Mouse (Mus musculus): ENCODE measurements at regions not wholly inside any gene's neighbourhood (a gene's known extent, or its start where the extent isn't known, plus 50 kb on each side); places are given as distances from the start of the nearest gene placed in this dataset.

- DNase-seq (ENCODE audit: low spot score): no peak
- Histone ChIP-seq H3K9ac (ENCODE audit: low read depth, low read length) (no peak overlapping the region), H3K27me3 (ENCODE audit: insufficient read depth, low read length) (no peaks in the 10 kb centered on the region), H3K4me3 (replicated peaks; ENCODE audit: low read depth, low read length) (no peak overlapping the region), H3K27ac (no peak overlapping the region), H3K4me2 (ENCODE audit: low read length) (no peak overlapping the region), H3K9me3 (replicated peaks; ENCODE audit: low read length) (no peaks in the 10 kb centered on the region), H3K4me1 (replicated peaks; ENCODE audit: insufficient read depth, low read length) (no peaks in the 10 kb centered on the region), H3K36me3 (ENCODE audit: insufficient read depth, low read length) (no peaks in the 10 kb centered on the region)
- TF ChIP-seq CTCF (IDR thresholded peaks at IDR 0.05; ENCODE audit: low read depth): no peak
- WGBS: 82% methylated on average over 4 of the region's 4 CpGs
- no peak for ATAC-seq (replicated peaks; ENCODE audit: low FRiP score, low read depth)
Observed at GRCm38 (mm10) chr15:67245658-67246268, 745.1 kb upstream of the Lrrc6 start.

- Histone ChIP-seq H3K4me2 (ENCODE audit: low read length) (no peak overlapping the region), H3K4me1 (replicated peaks; ENCODE audit: insufficient read depth, low read length) (no peaks in the 10 kb centered on the region), H3K36me3 (ENCODE audit: insufficient read depth, low read length) (no peaks in the 10 kb centered on the region), H3K9ac (ENCODE audit: low read depth, low read length) (no peak overlapping the region), H3K9me3 (replicated peaks; ENCODE audit: low read length) (no peaks in the 10 kb centered on the region), H3K27ac (no peak overlapping the region), H3K27me3 (ENCODE audit: insufficient read depth, low read length) (no peaks in the 10 kb centered on the region), H3K4me3 (replicated peaks; ENCODE audit: low read depth, low read length) (no peak overlapping the region)
- no peak for DNase-seq (ENCODE audit: low spot score)
- ATAC-seq (replicated peaks; ENCODE audit: low FRiP score, low read depth): no peak
- 56% methylated on average over 10 of the region's 10 CpGs for WGBS
- no peak for TF ChIP-seq CTCF (IDR thresholded peaks at IDR 0.05; ENCODE audit: low read depth)
Observed at GRCm38 (mm10) chr15:67244908-67245657, 744.4 kb upstream of the Lrrc6 start.

GRCm38 (mm10) chr15:67235107-67235785, 734.5 kb upstream of the Lrrc6 start:
- WGBS: 72% methylated on average over 5 of the region's 5 CpGs
- H3K4me3 ChIP-seq (replicated peaks; ENCODE audit: low read depth, low read length): no peak overlapping the region
- no peak overlapping the region for H3K27ac ChIP-seq
- TF ChIP-seq CTCF (IDR thresholded peaks at IDR 0.05; ENCODE audit: low read depth): no peak
- H3K4me2 ChIP-seq (ENCODE audit: low read length): no peak overlapping the region
- no peaks in the 10 kb centered on the region for H3K36me3 ChIP-seq (ENCODE audit: insufficient read depth, low read length)
- no peak for ATAC-seq (replicated peaks; ENCODE audit: low FRiP score, low read depth)
- no peaks in the 10 kb centered on the region for H3K9me3 ChIP-seq (replicated peaks; ENCODE audit: low read length)
- no peaks in the 10 kb centered on the region for H3K27me3 ChIP-seq (ENCODE audit: insufficient read depth, low read length)
- no peak for DNase-seq (ENCODE audit: low spot score)
- H3K9ac ChIP-seq (ENCODE audit: low read depth, low read length): no peak overlapping the region
- H3K4me1 ChIP-seq (replicated peaks; ENCODE audit: insufficient read depth, low read length): no peaks in the 10 kb centered on the region

- H3K4me3 ChIP-seq (replicated peaks; ENCODE audit: low read depth, low read length): no peak overlapping the region
- no peak overlapping the region for H3K4me2 ChIP-seq (ENCODE audit: low read length)
- TF ChIP-seq CTCF (IDR thresholded peaks at IDR 0.05; ENCODE audit: low read depth): no peak
- no peak overlapping the region for H3K9ac ChIP-seq (ENCODE audit: low read depth, low read length)
- no peak overlapping the region for H3K27ac ChIP-seq
- H3K36me3 ChIP-seq (ENCODE audit: insufficient read depth, low read length): no peaks in the 10 kb centered on the region
- ATAC-seq (replicated peaks; ENCODE audit: low FRiP score, low read depth): no peak
- H3K4me1 ChIP-seq (replicated peaks; ENCODE audit: insufficient read depth, low read length): 0 out of 2 replicates have a peak, but pooled peaks cover 3% of the 10 kb centered on the region
- no peak for DNase-seq (ENCODE audit: low spot score)
- WGBS: 73% methylated on average over 5 of the region's 5 CpGs
- H3K27me3 ChIP-seq (ENCODE audit: insufficient read depth, low read length): no peaks in the 10 kb centered on the region
- no peaks in the 10 kb centered on the region for H3K9me3 ChIP-seq (replicated peaks; ENCODE audit: low read length)
Observed at GRCm38 (mm10) chr15:67229359-67229758, 728.6 kb upstream of the Lrrc6 start.

GRCm38 (mm10) chr15:67228633-67229032, 727.9 kb upstream of the Lrrc6 start:
- Histone ChIP-seq H3K27ac (no peak overlapping the region), H3K4me2 (ENCODE audit: low read length) (no peak overlapping the region), H3K4me1 (replicated peaks; ENCODE audit: insufficient read depth, low read length) (0 out of 2 replicates have a peak, but pooled peaks cover 3% of the 10 kb centered on the region), H3K36me3 (ENCODE audit: insufficient read depth, low read length) (no peaks in the 10 kb centered on the region), H3K27me3 (ENCODE audit: insufficient read depth, low read length) (no peaks in the 10 kb centered on the region), H3K9me3 (replicated peaks; ENCODE audit: low read length) (no peaks in the 10 kb centered on the region), H3K4me3 (replicated peaks; ENCODE audit: low read depth, low read length) (no peak overlapping the region), H3K9ac (ENCODE audit: low read depth, low read length) (no peak overlapping the region)
- WGBS: 47% methylated on average over 2 of the region's 2 CpGs
- no peak for ATAC-seq (replicated peaks; ENCODE audit: low FRiP score, low read depth)
- TF ChIP-seq CTCF (IDR thresholded peaks at IDR 0.05; ENCODE audit: low read depth): no peak
- no peak for DNase-seq (ENCODE audit: low spot score)

- 0 out of 2 replicates have a peak, but pooled peaks cover 3% of the 10 kb centered on the region for H3K4me1 ChIP-seq (replicated peaks; ENCODE audit: insufficient read depth, low read length)
- 26% methylated on average over 7 of the region's 7 CpGs for WGBS
- no peaks in the 10 kb centered on the region for H3K27me3 ChIP-seq (ENCODE audit: insufficient read depth, low read length)
- H3K27ac ChIP-seq: peak overlapping the region; percentile 57
- DNase-seq (ENCODE audit: low spot score) (peak; percentile 85), ATAC-seq (replicated peaks; ENCODE audit: low FRiP score, low read depth) (peak; percentile 75; the same call in 1 of the 2 replicates)
- no peaks in the 10 kb centered on the region for H3K9me3 ChIP-seq (replicated peaks; ENCODE audit: low read length)
- no peak for TF ChIP-seq CTCF (IDR thresholded peaks at IDR 0.05; ENCODE audit: low read depth)
- H3K4me2 ChIP-seq (ENCODE audit: low read length): no peak overlapping the region
- H3K4me3 ChIP-seq (replicated peaks; ENCODE audit: low read depth, low read length): no peak overlapping the region
- H3K36me3 ChIP-seq (ENCODE audit: insufficient read depth, low read length): no peaks in the 10 kb centered on the region
- H3K9ac ChIP-seq (ENCODE audit: low read depth, low read length): no peak overlapping the region
Observed at GRCm38 (mm10) chr15:67227456-67228164, 726.9 kb upstream of the Lrrc6 start.
